Mouse (Mus musculus): ENCODE measurements around the gene Rreb1. TPM values are rescaled to one million over a fixed set of nuclear protein-coding genes. Genes with fewer than 3 reads are reported as not detected.

Gene Rreb1
- polyA plus RNA-seq, 3 experiments from 2014 or later: 0.91 to 6.8 (median 5.0) TPM

DNA sequence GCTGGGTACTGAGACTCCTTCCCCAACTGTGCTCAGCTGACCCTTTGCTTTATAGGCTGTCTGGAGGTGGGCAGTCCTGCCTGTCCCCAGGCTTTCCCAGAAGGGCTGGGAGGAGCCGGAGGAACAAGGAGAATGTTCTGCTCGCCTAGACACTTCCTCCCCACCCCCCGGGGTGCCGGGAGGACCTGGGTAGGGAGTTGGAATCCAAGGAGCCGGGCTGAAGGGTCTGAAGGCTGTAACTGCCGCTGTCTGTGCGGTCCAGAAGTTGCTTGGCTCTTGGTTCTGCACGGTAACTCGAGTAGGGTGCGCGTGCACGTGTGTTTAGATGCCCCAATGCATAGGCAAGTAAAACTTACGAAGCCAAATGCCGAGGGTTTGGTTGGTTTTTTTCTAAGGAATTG is 75.8 kb downstream of the Rreb1 start:
- no peak for ATAC-seq

DNA sequence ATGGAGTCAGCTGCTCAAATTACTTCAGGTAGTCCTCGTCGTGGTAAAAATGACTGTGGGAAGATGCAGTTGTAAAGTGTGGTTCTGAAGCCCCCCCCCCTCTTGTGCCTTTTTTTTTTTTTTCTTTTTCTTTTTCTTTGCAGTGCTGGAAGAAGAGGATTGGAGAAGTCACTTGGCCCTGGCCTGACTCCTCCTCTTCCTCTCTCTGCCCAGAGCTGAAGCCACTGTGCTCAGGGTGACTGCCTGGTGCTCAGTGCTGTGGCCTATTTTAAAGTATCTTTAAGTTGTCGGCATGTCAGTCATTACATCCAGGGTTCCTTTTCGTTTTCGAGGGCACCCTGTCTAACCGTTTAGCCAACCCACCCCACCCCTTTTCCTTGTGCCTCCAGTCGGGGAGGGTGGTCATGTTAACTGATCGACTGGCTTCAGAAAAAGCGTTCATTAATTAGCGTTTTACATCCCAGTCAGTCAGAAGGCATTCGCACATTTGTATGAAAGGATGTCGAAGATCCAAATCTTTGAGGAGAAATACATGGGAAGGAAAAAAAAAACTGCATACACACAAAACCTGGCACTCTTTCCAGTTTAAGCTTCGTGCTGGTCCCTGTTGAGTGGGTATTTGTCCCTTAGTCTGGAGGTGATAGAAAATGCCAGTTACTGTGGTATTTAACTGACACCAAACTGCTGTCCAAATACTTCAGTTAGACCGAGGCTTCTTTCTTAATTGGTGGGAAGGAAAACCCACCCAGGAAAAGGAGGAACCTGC is 76.4 kb downstream of the Rreb1 start:
- ATAC-seq: no peak

DNA sequence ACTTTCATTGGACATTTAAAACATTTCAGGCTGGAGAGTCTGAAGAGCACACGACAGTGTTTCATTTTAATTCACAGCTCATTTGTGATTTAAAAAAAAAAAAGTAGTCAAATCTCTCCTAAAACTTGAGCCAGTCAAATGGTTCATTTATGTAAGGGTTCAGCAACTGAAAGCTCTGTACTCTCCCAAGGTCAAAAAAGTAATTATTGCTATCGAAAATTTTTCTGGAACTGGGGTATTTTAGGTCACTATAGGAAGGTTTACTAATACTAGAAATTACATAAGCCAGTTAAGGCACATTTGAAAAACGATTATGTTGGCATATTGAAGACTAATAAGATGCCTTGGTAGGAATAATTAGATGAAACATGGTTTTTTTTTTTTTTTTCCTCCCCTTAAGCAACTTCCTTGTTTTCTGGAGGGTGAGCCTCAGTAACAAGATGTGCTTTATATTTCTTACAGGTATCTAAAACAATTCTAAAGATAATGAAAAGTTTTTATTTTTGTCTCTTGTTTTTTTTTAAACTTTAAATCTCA is 77.1 kb downstream of the Rreb1 start:
- ATAC-seq: no peak

DNA sequence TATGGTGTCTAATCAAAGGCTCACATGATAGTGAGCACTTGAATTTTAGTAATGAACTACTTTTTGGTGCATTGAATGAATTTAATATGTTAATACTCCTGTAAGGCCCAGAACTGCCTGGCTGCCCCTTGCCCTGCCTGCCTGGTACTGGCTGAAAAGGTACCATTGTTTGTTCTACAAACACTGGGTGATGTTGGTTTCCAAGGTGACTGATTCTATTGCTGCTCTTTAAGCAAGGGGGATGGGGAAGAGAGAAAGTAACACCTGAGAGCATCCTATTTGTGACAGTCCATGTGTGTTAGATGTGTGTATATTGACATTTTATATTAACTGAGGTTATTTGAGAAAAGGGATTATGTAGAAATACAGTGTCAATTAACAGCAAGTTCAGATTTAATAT is 77.6 kb downstream of the Rreb1 start:
- no peak for ATAC-seq

DNA sequence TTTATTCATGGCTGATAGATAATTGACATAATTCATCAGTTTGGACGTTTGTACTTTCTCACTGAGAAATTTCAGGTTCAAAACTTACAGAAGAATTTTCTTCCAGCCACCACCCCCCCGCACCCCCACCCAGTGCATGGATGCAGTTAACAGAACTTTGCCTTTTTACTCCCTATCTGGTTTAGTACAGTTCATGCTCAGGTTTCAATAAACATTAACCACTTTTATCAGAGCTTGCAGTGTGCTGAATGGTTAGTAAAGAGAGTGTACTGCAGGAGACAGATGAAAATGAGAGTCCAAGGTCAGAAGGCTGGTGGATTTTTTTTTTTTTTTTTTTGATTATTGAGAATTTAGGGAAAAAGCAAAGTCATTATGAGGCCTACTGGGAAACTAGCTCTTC is 78.3 kb downstream of the Rreb1 start:
- ATAC-seq: no peak

DNA sequence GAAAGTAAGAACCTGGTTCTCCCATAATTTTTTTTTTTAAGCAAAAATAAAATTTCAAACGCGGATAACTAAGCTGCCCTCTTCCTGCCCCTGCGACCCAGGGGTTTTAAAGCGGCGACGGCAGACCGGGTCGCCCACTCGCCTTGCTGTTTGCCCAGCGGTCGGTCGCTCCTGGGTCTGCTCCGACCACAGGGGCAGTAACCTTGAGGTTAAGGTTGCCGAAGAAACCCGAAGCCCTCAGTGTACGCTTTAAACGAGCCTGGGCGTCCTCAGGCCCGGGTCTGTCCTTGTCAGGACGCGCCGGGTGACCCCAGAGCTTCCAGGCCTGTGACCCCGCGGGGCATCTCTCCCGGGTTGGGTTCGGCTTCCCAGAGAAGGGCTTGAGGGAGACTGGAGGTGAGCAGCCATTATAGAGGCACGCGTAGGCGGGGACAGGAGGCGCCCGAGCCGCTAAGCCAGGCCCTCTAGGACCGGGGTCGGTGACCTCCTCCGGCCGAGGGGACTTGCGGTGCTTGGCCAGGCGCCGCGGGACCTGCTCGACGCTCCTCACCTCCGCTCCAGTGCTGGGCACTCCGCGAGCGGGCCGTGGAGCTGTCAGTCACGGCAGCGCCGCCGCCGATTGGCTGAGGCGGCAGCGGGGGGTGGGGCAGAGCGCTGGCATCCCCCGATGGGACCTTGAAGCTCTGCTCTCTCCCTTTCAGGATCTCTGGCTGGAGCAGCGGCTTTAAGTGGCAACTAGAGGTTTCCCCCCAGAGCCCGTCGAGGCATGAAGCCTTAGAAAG is 79.3 kb downstream of the Rreb1 start:
- ATAC-seq: peak; percentile 91

DNA sequence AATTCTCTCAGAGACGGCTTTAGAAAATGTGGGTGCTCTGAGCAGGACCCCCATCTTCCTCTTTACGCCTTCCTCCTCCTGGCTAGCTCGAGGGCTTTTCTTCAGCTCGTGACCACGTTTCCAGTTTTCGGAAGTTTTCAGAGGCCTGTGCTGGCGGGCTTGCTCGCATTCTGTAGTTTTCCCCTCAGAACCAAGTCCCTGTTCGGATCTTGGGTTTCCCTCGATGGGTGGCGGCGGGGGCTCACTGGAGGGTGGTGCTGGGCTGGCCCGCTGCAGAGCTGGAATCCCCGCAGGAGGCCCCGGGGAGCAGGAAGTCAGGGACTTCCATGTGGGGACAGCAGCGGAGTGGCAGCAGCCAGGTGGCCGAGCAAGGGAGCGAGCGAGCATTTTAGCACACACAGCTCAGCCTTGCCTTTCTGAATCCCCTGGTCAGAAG is 79.9 kb downstream of the Rreb1 start:
- ATAC-seq: peak; percentile 19

DNA sequence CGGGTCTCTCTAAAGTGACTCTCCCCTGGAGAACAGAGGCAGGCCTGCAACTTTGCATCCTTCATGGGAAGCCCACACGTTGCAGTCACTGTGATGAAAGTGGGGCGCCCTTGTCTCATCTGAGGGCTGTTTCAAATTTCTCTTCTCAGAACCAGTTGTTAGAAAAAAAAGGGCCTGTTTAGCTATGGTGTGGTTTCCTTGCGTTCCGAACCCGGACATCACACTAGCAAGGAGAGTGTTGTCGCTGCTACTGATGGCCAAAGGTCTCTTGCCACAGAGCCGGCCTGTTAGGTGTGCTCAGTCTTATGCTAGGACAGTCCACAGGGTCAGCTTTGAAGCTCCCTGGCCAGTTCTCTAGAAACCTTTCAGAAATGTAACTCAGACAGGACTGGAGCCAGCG is 80.3 kb downstream of the Rreb1 start:
- no peak for ATAC-seq

DNA sequence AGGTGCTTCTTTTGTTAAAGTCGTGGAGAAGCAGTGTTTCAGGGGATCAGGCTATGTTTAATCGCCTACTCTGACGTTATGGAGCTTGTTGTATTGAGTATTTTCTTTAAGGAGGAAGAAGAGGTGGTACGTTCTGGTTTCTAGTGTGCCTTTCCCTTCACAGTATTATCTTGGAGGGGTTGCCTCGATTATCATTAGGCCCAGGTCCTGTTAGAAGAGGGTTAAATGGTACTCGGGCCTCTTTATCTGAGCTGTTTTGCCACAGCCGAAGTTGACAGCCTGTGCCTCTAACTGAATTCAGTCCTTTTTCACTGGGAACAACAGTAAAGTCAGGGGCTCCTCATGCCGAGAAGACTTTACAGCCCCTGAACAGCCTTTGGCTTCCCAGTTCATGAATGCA is 81.6 kb downstream of the Rreb1 start:
- no peak for ATAC-seq

DNA sequence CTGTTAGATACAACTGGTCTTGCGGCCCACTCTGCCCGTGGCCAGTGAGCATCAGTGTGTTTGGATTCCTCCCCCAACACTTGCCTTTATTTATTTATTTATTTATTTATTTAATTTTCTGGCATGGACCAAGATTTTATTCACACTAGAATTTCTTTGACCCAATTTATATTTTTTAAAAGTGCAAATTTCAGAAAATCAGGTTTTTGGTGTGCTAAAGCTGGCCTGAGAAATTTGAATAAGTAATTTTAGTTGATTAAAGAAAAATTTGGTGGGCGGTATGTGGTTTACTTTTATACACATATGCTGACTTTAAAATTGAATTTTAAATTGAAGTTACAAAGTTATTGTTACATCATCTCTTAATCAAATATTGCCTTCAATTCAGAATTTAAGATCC is 82.0 kb downstream of the Rreb1 start:
- ATAC-seq: no peak

DNA sequence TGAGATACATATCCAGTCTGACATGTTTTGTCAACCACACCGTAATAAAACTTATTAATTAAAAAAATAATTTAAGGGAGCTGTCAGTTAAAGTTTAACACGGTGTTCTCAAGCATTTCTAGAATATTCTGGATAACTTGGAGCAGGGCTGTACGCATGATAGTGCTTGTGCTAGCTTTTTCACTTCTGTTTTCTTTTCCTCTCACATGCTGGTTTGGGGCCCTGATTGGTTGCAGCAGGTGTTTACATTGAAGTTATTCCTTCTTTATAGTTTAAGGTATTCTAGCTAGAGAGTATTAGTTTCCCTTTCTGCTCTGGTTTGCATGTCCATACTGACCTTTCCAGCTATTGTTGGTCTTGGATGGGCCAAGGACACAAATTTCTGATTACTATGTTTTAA is 82.6 kb downstream of the Rreb1 start:
- no peak for ATAC-seq

DNA sequence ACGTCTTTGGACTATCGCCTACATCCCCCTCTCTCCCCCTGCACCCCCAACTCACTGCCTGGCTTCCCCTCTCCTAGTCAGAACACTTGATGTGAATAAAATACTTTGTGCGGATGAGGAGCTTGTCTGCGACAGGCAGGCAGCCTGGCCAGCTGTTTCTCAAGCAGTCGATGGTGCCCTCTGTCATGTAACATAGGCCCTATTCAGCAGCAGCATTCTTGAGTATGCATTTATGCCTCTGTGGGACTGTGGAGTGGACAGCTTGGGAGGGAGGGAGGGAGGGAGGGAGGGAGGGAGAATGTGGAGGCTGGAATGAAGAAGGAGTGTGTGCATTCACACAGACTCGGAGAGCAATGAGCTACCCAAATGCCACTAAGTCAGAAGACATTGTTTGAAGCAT is 84.3 kb downstream of the Rreb1 start:
- no peak for ATAC-seq

DNA sequence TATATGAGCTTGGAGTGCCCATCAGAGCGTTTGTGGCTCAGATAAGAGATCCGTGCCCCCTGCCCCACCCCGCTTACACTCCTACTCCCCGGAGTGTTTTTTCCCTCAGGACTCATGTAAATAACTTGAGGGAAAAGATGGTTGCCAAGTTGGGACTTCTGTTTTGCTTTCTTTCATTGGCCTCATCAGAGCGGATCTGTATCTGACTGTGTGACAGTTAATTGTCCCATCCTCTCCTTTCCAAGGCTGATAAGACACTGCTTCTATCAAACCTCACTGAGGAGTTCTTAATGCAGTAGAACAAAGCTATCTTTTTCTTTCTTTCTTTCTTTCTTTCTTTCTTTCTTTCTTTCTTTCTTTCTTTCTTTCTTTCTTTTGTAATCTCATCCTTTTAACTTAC is 85.4 kb downstream of the Rreb1 start:
- no peak for ATAC-seq

DNA sequence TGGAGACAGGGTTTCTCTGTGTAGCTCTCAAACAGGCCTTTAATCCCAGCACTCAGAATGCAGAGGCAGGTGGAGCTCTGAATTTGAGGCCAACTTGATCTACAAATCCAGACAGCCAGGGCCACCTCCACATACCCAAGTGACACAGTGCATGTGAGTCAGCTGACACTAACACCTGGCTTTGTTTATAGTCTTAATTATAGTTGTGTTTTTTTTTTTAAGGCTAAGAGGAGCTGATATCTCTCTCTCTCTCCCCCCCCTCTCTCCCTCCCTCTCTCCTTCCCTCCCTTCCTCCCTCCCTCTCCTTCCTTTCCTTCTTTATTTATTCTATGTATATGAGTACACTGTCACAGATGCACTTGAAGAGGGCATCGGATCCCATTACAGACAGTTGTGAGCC is 86.5 kb downstream of the Rreb1 start:
- ATAC-seq: no peak

DNA sequence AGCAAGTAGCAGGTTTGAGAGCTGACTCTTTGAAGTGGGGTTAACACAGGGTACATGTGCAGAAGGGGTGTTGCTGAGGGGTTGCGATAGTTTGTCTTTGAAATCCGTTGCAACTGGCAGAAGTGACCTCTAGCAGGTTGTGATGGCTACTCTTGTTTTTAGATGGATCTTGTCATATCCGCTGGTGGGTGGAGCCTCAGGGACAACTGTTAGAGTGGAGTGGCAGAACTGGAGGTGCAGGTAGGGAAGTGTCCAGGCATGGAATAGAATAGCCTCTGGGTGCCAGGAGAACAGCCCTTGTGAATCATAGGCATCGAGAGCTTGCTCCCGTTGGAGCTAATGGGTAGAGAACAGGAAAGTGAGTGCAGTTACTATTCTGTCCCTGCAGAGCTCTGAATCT is 88.1 kb downstream of the Rreb1 start:
- no peak for ATAC-seq

DNA sequence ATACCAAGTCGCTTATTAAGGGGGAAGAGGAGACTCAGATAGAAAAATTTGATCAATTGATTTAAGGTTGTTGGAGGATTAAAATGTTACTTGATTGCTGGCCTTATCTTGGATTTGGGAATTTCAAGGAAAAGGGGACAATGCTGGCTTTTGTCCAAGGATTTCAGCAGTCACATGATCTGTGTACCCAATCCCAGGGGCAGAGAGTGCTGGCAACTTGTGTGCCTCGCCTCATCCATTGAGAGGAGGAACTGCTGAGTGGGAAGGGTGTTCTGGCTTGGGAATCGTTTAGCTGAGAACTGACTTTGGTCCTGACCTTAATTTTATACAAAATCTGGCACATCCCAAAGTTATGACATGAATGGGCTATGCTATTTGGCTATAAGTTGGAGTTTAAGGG is 88.6 kb downstream of the Rreb1 start:
- ATAC-seq: no peak

DNA sequence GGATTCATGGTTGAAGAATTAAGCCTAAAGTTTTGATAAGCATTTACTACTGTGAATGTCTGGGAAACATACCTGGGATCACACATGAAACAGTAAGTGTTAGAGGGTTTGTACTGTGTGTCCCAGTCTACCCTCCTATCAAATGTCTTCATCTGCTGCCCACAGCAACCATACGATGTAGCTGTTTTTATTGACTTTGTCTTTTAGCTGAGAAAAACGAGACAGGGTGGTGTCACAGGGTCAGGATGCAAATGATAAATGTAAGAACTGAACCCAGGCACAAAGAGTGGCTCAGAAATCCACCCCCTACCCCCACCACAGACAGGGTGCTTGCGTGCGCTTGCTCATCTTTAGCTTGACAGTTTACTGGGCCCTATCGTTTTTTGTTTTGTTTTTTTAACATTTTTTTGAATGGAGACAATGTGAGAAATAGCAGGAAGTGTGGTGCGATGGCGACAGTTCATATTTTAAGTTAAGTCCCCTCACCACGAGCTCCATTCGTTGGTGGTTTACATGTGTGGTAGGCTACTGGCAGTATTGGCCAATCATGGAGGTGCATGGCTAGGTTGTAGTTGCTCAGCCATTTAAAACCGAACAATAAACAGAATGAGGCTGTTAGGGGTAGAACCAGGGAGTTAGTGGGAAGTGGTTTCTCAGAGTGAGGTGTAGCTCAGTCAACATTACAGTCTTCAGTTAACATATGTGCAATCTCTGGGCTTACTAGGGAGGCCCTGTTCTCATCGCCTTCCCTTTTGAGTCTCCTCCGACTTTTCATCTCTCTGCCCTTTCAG is 92.1 kb downstream of the Rreb1 start:
- ATAC-seq: no peak

DNA sequence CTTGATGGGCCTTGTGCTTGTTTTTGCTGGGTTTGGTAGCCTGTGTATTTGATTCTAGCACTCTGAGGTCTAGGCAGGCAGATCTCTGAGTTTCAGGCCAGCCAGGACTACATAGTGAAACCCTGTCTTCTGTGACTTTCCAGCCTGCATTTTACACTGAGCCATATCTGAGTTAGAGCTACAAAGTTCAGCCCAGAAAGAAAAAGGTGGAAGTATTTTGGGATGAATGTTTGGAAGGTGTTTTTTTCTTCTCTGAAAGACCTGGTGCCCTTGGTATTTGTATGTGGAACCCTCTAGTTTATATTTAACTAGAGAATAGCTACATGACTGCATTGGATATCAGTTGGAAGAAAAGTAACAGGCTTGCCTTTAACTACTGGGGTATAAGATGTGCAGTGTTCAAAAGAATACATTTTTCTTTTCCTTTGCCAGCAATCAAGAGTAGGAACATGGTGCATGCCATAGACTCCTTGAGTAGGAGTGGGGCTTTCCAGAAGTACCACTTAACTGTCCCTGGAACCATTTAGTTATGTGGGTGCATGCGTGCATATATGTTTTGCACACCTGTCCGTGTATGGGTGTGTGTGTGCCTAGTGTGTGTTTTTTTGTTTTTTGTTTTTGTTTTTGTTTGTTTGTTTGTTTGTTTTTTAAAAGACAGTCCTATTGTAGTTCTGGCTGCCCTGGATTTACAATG is 94.1 kb downstream of the Rreb1 start:
- no peak for ATAC-seq

DNA sequence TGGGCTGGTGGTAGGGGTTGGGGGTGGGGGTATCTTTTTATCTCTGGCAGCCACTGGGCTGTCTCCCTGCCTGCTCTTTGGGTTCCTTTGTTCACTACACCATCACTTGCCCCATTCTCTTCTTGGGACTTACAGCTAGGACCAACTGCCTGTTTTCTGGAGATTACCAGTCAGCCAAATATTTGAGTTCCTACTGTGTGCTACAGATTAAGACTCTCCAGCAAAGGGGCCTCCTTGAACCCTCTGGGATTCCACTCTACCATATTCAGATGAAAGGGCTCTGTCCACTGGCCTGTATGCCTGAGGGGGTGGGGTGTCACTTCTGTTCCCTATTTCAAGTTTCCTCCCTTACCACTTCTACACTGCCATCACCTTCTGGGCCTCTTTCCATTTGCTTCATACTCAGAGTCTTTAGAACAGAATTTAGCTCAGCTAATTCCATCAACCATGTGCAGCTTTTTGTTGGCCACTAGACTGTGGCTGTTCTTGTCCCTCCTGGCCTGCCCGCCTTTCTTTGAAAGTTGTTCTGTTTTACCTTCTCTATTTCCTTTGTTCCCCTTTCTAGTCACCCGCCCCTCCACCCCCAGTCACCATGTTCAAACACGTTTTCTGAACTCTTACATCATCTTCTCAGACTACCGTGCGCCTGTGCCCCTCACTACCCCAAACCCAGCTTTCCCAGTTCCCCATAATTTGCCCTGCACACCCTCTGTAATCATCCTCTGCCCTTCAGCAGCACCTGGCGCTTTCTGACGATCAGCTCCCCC is 95.1 kb downstream of the Rreb1 start:
- ATAC-seq: no peak

DNA sequence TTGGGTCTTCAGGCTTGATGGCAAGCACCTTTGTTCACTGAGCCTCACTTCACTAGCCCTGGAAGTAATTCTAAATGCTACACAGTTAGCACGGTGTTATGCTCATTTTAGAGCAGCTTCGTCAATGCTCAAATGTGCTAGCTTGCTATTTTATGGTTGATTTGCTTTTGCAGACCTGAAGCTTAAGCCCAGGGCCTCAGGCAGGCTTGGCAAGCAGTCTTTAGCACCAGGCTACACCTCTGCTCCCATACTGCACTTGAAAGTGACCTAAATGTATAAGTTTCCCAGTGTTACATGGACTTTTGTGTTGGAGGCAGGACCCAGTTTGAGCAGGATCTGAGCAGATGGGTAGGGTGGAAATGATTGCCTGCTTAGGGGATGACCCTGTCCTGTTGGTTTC is 97.7 kb downstream of the Rreb1 start:
- no peak for ATAC-seq

DNA sequence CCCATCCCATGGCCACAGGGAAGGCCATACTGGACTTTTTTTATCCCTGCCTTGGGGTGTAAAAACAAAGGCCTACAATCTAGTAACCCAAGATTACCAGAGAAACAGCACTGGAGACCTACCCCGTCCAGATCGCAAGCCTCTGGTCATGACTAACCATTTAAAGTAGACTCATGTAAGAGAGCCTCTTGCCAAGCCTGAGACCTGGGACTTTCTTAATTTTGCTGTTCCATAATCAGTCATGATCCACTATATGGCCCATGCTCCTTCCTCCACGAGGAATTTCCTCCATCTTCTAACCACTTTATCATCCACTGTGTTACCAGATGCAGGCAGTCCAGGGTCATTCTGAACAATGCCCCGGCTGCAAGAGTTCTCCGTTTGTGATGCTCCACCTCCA is 98.2 kb downstream of the Rreb1 start:
- no peak for ATAC-seq

DNA sequence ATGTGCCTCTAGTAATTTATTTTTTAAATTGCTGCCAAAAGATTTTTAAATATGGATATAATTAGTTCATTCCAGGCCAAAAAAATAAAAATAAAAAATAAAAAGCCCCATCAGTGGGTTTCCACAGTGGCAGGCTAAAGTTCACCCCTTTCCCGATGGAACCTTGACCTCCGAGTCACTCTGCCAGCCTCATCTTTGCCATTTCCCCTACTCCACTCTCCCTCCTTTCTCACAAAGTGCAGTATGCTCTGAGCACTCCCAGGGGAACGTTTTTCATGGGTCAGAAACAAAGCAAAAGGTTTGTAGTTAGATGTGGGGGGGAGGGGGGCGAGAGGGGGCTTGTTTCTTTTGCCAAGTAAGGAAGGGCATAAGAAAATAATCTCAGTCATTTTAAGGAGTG is 98.6 kb downstream of the Rreb1 start:
- ATAC-seq: no peak
